Mouse (Mus musculus) cerebellum, adult 2 months (tissue): ENCODE data around the gene Barx1. TPM values are rescaled to one million over a fixed set of nuclear protein-coding genes. Genes with fewer than 3 reads are reported as not detected.
A peak's percentile ranks its signal among the peaks of the same experiment; 100 is the strongest.

Experiments
- DNase-seq, 2 experiments: peaks; one replicate each; pipeline ENCODE4 v3.0.0; 2021
- H3K27ac ChIP-seq: fragments of 200-500 bp; 2 replicates; pipeline ENCODE4 v1.5.1; 2012; ENCODE audit warnings: low read length, control low read depth, inconsistent platforms; ENCODE audit not compliant: insufficient read depth
- H3K27me3 ChIP-seq: fragments of 200-500 bp; 2 replicates; pipeline ENCODE4 v1.6.1; 2012; ENCODE audit warnings: inconsistent platforms, mild to moderate bottlenecking, low read length, moderate library complexity; ENCODE audit not compliant: control insufficient read depth, insufficient read depth
- H3K4me1 ChIP-seq: fragments of 200-500 bp; 2 replicates; pipeline ENCODE4 v1.6.1; 2011; ENCODE audit warnings: low read length; ENCODE audit not compliant: control insufficient read depth, insufficient read depth
- H3K4me3 ChIP-seq: fragments of 200-500 bp; replicated peaks from 2 replicates; pipeline ENCODE3; 2011; ENCODE audit warnings: mild to moderate bottlenecking, low read depth, low read length, control low read depth; ENCODE audit not compliant: insufficient read depth
- CTCF ChIP-seq: fragments of 200-500 bp; IDR thresholded peaks from 2 replicates; pipeline ENCODE4 v1.5.1; 2011; ENCODE audit warnings: low read depth, mild to moderate bottlenecking, control low read depth, low read length, moderate library complexity, borderline replicate concordance; ENCODE audit not compliant: insufficient read depth
- POLR2A ChIP-seq: fragments of 200-500 bp; IDR thresholded peaks from 2 replicates; pipeline ENCODE4 v1.6.1; 2011; ENCODE audit warnings: low read length, control low read depth, borderline replicate concordance; ENCODE audit not compliant: insufficient read depth
- WGBS: fragments of 180-500 bp; shearing (Covaris S2); methylation state at CpG from one replicate; pipeline ENCODE4 v1.1.7; 2018; 5-methylcytosine and 5-hydroxymethylcytosine counted together
- polyA plus RNA-seq: library from polyadenylated mRNA; depleted of rRNA; stranded (reverse); fragments of >200 nt; gene quantifications from 2 replicates; pipeline ENCODE4 v1.2.3, GENCODE M21; 2012

The Barx1 gene
- polyA plus RNA-seq, 1 experiment = not detected

DNA sequence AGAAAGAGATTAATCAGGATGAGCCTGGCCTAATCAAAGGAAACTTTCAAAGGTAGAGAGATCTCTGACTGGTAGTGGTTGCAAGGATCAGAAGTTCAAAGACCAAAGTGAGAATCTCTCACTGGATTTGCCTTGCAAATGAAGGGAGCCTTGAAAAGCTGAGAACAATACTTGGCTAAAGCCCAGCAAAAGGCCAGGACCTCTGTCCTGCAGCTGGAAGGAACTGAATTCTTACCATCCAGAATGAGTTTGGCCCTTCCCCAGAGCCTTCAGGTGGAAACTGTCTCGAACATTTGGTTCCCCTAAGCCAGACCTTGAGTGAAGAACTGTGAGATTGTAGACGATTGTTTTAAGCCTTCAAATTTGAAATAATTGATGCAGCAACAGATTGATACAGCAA is 25.1 kb upstream of the Barx1 start:
- no peak for TF ChIP-seq POLR2A
- 44% methylated on average over 2 of the region's 2 CpGs for WGBS
- no peak overlapping the region for H3K27ac ChIP-seq

DNA sequence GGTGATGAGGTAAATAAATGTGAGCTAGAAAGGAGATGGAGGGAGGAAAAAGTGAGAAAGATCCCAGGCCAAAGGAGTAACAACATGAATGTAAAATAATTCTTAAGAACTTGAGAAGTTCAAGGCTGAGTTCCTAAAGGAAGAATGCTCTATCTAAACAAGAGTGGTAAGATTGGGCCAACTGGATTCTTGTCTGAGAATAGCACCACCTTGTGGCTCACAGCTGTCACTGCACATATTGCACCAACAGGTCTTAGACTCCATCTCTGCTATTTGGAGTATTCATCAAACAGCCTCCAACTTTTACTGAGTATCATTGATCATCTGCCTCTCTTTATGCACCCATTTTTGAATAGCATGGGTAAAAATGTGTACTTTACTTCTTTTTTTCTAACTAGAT is 23.2 kb upstream of the Barx1 start:
- H3K27ac ChIP-seq = no peak overlapping the region
- peak; percentile 72 for TF ChIP-seq CTCF
- no peak for TF ChIP-seq POLR2A
- no peaks in the 10 kb centered on the region for H3K4me1 ChIP-seq
- peak; percentile 60 to 62 for DNase-seq
- no peak overlapping the region for H3K4me3 ChIP-seq
- H3K27me3 ChIP-seq = no peaks in the 10 kb centered on the region

More for the DNA sequence above, 25.1 kb upstream of the Barx1 start:
- no peak for DNase-seq
- Histone ChIP-seq H3K4me1 (no peaks in the 10 kb centered on the region), H3K4me3 (no peak overlapping the region), H3K27me3 (no peaks in the 10 kb centered on the region)

DNA sequence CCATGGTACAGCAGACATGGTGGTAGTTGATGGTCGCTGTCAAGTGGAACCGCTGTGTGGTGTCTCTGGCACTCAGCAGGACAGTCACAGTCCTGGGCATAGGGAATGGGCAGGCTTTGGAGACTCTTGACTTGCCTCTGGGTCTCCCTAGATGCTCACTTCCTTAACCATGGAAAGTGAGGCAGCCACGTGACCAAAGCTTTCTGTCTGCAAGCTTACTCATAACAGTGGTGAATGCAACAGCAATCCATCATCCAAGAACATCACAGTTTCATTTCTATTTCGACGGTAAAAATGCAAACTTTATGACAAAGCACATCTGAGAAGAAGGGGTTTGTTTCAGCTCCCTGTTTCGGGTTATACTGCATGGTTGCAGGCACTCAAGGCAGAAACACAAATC is 19.7 kb upstream of the Barx1 start:
- Histone ChIP-seq H3K27me3 (no peaks in the 10 kb centered on the region), H3K4me3 (no peak overlapping the region), H3K4me1 (no peaks in the 10 kb centered on the region), H3K27ac (no peak overlapping the region)
- no peak for TF ChIP-seq POLR2A
- no peak for TF ChIP-seq CTCF
- DNase-seq = no peak
- 85% methylated on average over 6 of the region's 6 CpGs for WGBS

DNA sequence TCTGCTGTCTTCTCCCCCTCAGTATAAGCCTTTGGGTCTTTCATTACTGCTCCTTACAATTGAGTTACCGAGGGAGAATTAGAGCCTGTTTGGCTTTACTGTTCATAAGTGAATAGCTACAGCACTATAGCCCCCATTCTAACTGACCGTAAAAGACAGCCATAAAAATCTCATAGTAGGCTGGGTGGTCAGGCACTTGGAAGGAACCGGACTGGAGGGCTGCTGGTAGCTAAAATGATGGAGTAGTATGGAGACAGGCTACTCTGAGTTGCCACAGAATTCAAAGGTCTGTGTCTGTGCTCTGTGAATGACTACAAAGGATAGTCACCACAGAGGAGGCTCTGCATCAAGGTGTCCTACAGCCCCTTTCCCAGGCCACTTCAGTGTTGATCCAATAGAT is 18.8 kb upstream of the Barx1 start:
- TF ChIP-seq POLR2A = no peak
- no peak for TF ChIP-seq CTCF
- H3K4me3 ChIP-seq = no peak overlapping the region
- DNase-seq = no peak
- no peaks in the 10 kb centered on the region for H3K27me3 ChIP-seq
- 94% methylated on average over 3 of the region's 3 CpGs for WGBS
- no peaks in the 10 kb centered on the region for H3K4me1 ChIP-seq
- no peak overlapping the region for H3K27ac ChIP-seq

DNA sequence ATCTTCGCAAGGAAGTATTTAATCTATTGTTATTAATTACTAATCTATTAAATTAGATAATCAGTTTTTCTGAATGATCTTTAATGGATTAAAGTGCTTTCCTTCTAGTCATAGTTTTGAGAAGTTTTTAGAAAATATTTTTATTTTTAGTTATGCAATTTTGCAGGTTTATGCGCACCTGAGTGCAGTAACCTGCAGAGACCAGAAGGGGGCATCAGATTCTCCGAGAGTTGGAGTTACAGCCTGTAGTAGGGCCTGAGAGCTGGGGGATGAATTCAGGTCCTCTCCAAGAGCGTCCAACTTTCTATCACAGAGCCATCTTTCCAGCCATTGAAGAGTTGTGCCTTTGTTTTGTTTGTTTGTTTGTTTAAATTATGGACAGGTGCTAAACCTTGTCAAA is 16.1 kb upstream of the Barx1 start:
- Histone ChIP-seq H3K27me3 (no peaks in the 10 kb centered on the region), H3K4me1 (no peaks in the 10 kb centered on the region), H3K4me3 (no peak overlapping the region), H3K27ac (no peak overlapping the region)
- WGBS = 93% methylated on average over 4 of the region's 4 CpGs
- TF ChIP-seq CTCF (no peak), POLR2A (no peak)
- no peak for DNase-seq

DNA sequence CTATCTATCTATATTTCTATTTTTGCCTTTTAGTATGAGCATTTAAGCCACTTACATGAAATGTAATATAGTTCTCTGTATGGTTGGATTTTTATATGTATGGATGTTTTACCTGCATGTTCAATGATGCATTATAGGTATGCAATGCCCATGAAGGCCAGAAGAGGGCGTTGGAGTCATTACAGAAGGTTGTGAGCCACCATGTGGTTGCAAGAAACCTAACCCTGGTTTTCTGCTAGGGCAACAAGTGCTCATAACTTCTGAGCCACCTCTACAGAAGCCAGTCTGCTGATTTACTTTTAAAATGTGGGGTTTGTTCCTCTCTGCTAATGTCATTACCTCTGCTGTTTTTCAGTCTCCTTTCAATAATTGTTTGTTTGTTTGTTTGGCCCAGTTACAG is 12.2 kb upstream of the Barx1 start:
- whole genome bisulfite sequencing = 0% methylated on average over 1 of the region's 1 CpGs
- DNase-seq = no peak
- H3K27me3 ChIP-seq = no peaks in the 10 kb centered on the region
- no peak overlapping the region for H3K4me3 ChIP-seq
- TF ChIP-seq POLR2A (no peak), CTCF (peak; percentile 50; the same call in 1 of the 2 replicates)
- H3K27ac ChIP-seq = no peak overlapping the region
- no peaks in the 10 kb centered on the region for H3K4me1 ChIP-seq

DNA sequence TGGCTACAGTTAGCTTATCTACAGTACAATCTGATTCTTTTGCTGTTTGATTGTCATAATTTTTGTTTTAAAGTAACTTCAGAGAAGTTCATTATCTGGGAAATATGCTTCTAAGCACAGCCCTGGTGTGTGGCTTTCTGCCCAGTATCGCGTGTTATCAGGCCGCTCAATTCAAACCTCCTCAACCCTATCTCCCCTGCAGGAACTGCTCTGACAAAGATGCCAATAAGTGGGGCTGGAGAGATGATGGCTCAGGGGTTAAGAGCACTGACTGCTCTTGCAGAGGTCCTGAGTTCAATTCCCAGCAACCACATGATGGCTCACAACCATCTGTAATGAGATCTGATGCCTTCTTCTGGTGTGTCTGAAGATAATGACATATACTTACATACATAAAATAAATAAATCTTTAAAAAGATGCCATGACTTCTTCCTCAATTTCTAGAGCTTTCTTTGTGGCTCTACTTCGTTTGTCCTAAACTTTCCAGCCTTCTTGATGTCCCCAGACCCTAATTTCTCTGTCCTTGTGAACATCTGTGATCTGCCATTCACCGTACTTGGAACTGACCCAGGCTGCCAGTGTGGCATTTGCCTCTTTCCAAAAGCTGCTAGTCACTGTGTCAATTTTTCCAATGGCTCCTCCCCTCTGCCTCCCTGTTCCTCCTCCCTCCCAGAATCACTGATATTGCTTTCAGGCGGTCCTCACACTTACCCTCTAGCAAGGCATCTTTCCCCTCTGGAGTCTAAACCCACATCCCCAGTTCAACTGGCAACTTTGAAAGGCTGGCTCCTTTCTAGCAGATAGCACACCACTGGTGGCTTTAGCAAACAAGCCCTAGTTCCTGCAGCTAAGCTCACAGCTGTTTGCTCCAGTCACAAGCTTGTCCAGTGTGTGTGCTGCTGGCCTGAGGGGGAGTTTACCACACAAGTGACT is 11.4 kb upstream of the Barx1 start:
- 35% methylated on average over 6 of the region's 6 CpGs for WGBS
- no peaks in the 10 kb centered on the region for H3K4me1 ChIP-seq
- no peak for TF ChIP-seq CTCF
- TF ChIP-seq POLR2A = no peak

More for the DNA sequence above, 11.4 kb upstream of the Barx1 start:
- Histone ChIP-seq H3K27ac (no peak overlapping the region), H3K27me3 (no peaks in the 10 kb centered on the region), H3K4me3 (no peak overlapping the region)
- no peak for DNase-seq
